Mouse (Mus musculus): ENCODE data around the gene Skor1. TPM values are rescaled to one million over a fixed set of nuclear protein-coding genes. Genes with fewer than 3 reads are reported as not detected.

The Skor1 gene
- polyA plus RNA-seq, 1 experiment from 2014 or later = not detected

DNA sequence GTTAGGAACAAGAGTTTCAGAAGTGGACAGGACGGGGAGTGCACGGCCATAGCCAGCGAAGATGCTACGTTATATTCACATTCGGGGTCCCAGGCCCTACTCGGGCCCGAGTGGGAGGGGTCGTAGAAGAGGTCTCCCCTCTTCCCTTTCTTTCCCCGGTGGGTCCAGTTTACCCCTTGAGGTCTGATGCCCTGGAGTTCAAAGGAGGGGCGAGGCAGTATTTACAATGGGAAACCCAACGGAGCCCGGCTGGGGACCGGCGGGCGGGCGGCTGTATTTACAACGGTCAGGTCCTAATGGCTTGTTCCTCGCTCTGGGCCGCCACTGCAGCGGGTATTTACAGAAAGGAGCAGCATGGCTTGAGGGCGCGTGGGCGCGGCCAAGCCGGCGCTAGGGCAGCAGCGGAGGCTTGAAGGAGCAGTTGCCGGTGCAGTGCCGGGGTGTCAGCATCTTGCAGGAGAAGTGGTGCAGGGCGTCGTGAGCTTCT lies 10.2 kb downstream of the Skor1 start:
- Histone ChIP-seq H3K27me3 (ENCODE audit: control insufficient read depth, insufficient read depth, low read depth, low read length) (peaks cover 100% of the 10 kb centered on the region), H3K9ac (ENCODE audit: low read depth, low read length) (no peak overlapping the region), H3K9me3 (replicated peaks; ENCODE audit: control insufficient read depth, low read length) (no peaks in the 10 kb centered on the region), H3K27ac (ENCODE audit: low read length) (no peak overlapping the region), H3K4me2 (ENCODE audit: low read depth, low read length) (no peak overlapping the region; the same call in 1 of the 2 replicates), H3K4me3 (ENCODE audit: low read depth, low read length) (no peak overlapping the region), H3K4me1 (ENCODE audit: control insufficient read depth, low read depth, low read length) (peaks cover 3% of the 10 kb centered on the region), H3K36me3 (ENCODE audit: control insufficient read depth, insufficient read depth) (no peaks in the 10 kb centered on the region)
- WGBS (ENCODE audit: insufficient replicate concordance) = 2% methylated on average over 31 of the region's 31 CpGs
- no peak for ATAC-seq (ENCODE audit: low read depth)

DNA sequence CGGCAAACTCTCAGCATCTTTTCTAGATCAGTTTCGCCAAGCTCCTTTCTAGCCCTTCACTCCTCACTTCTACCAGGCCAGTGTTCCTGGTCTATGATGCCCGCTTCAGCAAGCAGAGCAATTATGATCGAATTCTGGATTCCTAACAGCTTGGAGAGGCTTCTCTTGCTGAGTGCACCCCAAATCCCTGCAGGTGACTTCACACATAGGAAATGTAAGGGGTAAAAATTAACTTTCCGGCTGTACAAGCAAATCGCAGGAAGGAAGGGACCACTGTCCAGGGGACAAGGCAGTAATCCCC lies 11.2 kb downstream of the Skor1 start:
- ATAC-seq (ENCODE audit: low read depth) = no peak
- WGBS (ENCODE audit: insufficient replicate concordance) = 5% methylated on average over 6 of the region's 6 CpGs
- Histone ChIP-seq H3K4me3 (ENCODE audit: low read depth, low read length) (no peak overlapping the region), H3K4me1 (ENCODE audit: control insufficient read depth, low read depth, low read length) (peaks cover 3% of the 10 kb centered on the region), H3K4me2 (ENCODE audit: low read depth, low read length) (no peak overlapping the region), H3K9ac (ENCODE audit: low read depth, low read length) (no peak overlapping the region), H3K9me3 (replicated peaks; ENCODE audit: control insufficient read depth, low read length) (no peaks in the 10 kb centered on the region), H3K36me3 (ENCODE audit: control insufficient read depth, insufficient read depth) (no peaks in the 10 kb centered on the region), H3K27me3 (ENCODE audit: control insufficient read depth, insufficient read depth, low read depth, low read length) (peaks cover 97% of the 10 kb centered on the region), H3K27ac (ENCODE audit: low read length) (no peak overlapping the region)

GRCm38 (mm10) chr9:63136756-63137614 lies 11.8 kb downstream of the Skor1 start:
- 4% methylated on average over 19 of the region's 19 CpGs for WGBS (ENCODE audit: insufficient replicate concordance)
- Histone ChIP-seq H3K9ac (ENCODE audit: low read depth, low read length) (no peak overlapping the region), H3K27me3 (ENCODE audit: control insufficient read depth, insufficient read depth, low read depth, low read length) (peaks cover 96% of the 10 kb centered on the region), H3K4me1 (ENCODE audit: control insufficient read depth, low read depth, low read length) (peaks cover 3% of the 10 kb centered on the region), H3K4me3 (ENCODE audit: low read depth, low read length) (no peak overlapping the region), H3K27ac (ENCODE audit: low read length) (no peak overlapping the region), H3K36me3 (ENCODE audit: control insufficient read depth, insufficient read depth) (no peaks in the 10 kb centered on the region), H3K4me2 (ENCODE audit: low read depth, low read length) (no peak overlapping the region), H3K9me3 (replicated peaks; ENCODE audit: control insufficient read depth, low read length) (no peaks in the 10 kb centered on the region)
- no peak for ATAC-seq (ENCODE audit: low read depth)

DNA sequence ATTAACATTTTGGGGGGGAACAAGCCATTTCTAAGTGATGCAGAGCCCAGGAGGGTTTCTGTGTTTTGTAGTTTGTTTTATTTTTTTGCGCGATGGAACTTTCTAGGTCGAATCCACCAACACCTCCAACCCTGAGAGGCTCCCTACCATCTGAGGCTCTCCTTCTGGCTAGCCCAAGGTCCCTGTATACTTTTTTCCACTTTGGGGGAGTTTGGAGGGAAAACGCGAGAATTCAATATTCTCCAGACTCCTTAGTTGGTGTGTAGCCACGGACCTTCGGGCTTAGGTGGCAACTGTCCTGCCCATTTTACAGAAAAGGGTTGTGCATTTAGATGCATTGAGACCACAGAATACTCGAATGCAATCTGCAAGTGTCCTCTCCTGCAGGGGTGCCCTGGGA lies 12.5 kb downstream of the Skor1 start:
- Histone ChIP-seq H3K4me3 (ENCODE audit: low read depth, low read length) (no peak overlapping the region), H3K27ac (ENCODE audit: low read length) (no peak overlapping the region), H3K9ac (ENCODE audit: low read depth, low read length) (no peak overlapping the region), H3K9me3 (replicated peaks; ENCODE audit: control insufficient read depth, low read length) (no peaks in the 10 kb centered on the region), H3K4me1 (ENCODE audit: control insufficient read depth, low read depth, low read length) (peaks cover 3% of the 10 kb centered on the region), H3K36me3 (ENCODE audit: control insufficient read depth, insufficient read depth) (no peaks in the 10 kb centered on the region), H3K27me3 (ENCODE audit: control insufficient read depth, insufficient read depth, low read depth, low read length) (peaks cover 95% of the 10 kb centered on the region), H3K4me2 (ENCODE audit: low read depth, low read length) (no peak overlapping the region)
- no peak for ATAC-seq (ENCODE audit: low read depth)
- 6% methylated on average over 8 of the region's 8 CpGs for WGBS (ENCODE audit: insufficient replicate concordance)

DNA sequence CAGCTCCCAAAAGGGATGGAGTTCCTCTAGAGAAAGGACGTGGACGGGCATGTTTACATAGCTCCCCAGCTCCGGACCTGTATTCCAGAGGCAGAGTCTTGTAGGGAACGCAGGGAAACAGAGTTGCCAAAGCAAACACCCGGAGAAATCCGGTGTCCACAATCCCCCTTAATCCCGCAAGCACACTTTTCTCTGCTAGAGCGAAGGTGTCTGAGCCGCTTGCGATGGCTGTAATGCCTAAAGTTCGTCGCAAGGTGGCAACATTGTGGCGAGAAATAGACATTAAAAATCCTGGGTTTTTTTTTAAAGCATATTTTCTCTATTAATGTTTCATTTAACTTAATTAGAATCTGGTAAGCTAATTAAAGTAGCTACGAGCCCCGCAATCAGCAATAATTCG lies 13.0 kb downstream of the Skor1 start:
- Histone ChIP-seq H3K9me3 (replicated peaks; ENCODE audit: control insufficient read depth, low read length) (no peaks in the 10 kb centered on the region), H3K27me3 (ENCODE audit: control insufficient read depth, insufficient read depth, low read depth, low read length) (peaks cover 91% of the 10 kb centered on the region), H3K4me3 (ENCODE audit: low read depth, low read length) (peak overlapping the region; percentile 13), H3K27ac (ENCODE audit: low read length) (no peak overlapping the region), H3K9ac (ENCODE audit: low read depth, low read length) (no peak overlapping the region), H3K36me3 (ENCODE audit: control insufficient read depth, insufficient read depth) (no peaks in the 10 kb centered on the region), H3K4me2 (ENCODE audit: low read depth, low read length) (peak overlapping the region; percentile 21), H3K4me1 (ENCODE audit: control insufficient read depth, low read depth, low read length) (peaks cover 3% of the 10 kb centered on the region)
- ATAC-seq (ENCODE audit: low read depth) = no peak
- 1% methylated on average over 16 of the region's 16 CpGs for WGBS (ENCODE audit: insufficient replicate concordance)

DNA sequence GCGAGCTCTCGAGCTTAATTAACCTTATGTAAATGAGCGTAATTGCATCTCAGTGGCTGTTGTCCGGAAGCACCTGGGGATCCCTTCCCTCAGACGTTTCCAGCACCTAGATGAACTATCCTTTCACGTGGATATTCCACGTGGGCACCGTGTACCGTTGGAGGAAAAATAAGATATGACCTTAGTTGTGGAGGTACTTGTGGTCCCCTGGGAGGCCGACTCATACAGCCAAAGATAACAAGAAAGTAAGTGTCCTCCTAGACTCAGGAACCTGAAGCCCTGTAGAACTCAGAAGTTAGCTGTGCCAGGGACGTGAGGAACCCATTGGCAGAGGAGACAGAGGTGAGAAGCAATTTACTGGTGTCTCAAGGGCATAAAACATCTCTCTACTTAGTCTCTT lies 13.4 kb downstream of the Skor1 start:
- peaks cover 3% of the 10 kb centered on the region for H3K4me1 ChIP-seq (ENCODE audit: control insufficient read depth, low read depth, low read length)

GRCm38 (mm10) chr9:63133659-63134058 lies 15.1 kb downstream of the Skor1 start:
- Histone ChIP-seq H3K27ac (ENCODE audit: low read length) (no peak overlapping the region), H3K4me1 (ENCODE audit: control insufficient read depth, low read depth, low read length) (peaks cover 3% of the 10 kb centered on the region), H3K27me3 (ENCODE audit: control insufficient read depth, insufficient read depth, low read depth, low read length) (peaks cover 70% of the 10 kb centered on the region), H3K9me3 (replicated peaks; ENCODE audit: control insufficient read depth, low read length) (no peaks in the 10 kb centered on the region), H3K4me3 (ENCODE audit: low read depth, low read length) (peak overlapping the region; percentile 42), H3K36me3 (ENCODE audit: control insufficient read depth, insufficient read depth) (no peaks in the 10 kb centered on the region), H3K4me2 (ENCODE audit: low read depth, low read length) (peak overlapping the region; percentile 65), H3K9ac (ENCODE audit: low read depth, low read length) (no peak overlapping the region; the same call in 1 of the 2 replicates)
- no peak for ATAC-seq (ENCODE audit: low read depth)
- WGBS (ENCODE audit: insufficient replicate concordance) = 8% methylated on average over 6 of the region's 6 CpGs

More for the DNA sequence above, 13.4 kb downstream of the Skor1 start:
- Histone ChIP-seq H3K9me3 (replicated peaks; ENCODE audit: control insufficient read depth, low read length) (no peaks in the 10 kb centered on the region), H3K36me3 (ENCODE audit: control insufficient read depth, insufficient read depth) (no peaks in the 10 kb centered on the region), H3K27me3 (ENCODE audit: control insufficient read depth, insufficient read depth, low read depth, low read length) (peaks cover 87% of the 10 kb centered on the region), H3K27ac (ENCODE audit: low read length) (no peak overlapping the region), H3K4me2 (ENCODE audit: low read depth, low read length) (peak overlapping the region; percentile 21), H3K9ac (ENCODE audit: low read depth, low read length) (no peak overlapping the region), H3K4me3 (ENCODE audit: low read depth, low read length) (peak overlapping the region; percentile 13; the same call in 1 of the 2 replicates)
- 6% methylated on average over 11 of the region's 11 CpGs for WGBS (ENCODE audit: insufficient replicate concordance)
- no peak for ATAC-seq (ENCODE audit: low read depth)

- H3K27me3 ChIP-seq (ENCODE audit: control insufficient read depth, insufficient read depth, low read depth, low read length) = peaks cover 62% of the 10 kb centered on the region
- peak; percentile 99 for ATAC-seq (ENCODE audit: low read depth)
- H3K9ac ChIP-seq (ENCODE audit: low read depth, low read length) = peak overlapping the region; percentile 66
- under 1% methylated on average over 48 of the region's 48 CpGs for WGBS (ENCODE audit: insufficient replicate concordance)
- H3K4me3 ChIP-seq (ENCODE audit: low read depth, low read length) = peak overlapping the region; percentile 66
- peaks cover 3% of the 10 kb centered on the region for H3K4me1 ChIP-seq (ENCODE audit: control insufficient read depth, low read depth, low read length)
- H3K36me3 ChIP-seq (ENCODE audit: control insufficient read depth, insufficient read depth) = no peaks in the 10 kb centered on the region
- peak overlapping the region; percentile 74 for H3K27ac ChIP-seq (ENCODE audit: low read length)
- H3K9me3 ChIP-seq (replicated peaks; ENCODE audit: control insufficient read depth, low read length) = no peaks in the 10 kb centered on the region
- H3K4me2 ChIP-seq (ENCODE audit: low read depth, low read length) = peak overlapping the region; percentile 65
Observed at GRCm38 (mm10) chr9:63132673-63133601, 15.8 kb downstream of the Skor1 start.
